8 mouse cellular contexts compared by ENCODE assay signal in the genomic region with DNA sequence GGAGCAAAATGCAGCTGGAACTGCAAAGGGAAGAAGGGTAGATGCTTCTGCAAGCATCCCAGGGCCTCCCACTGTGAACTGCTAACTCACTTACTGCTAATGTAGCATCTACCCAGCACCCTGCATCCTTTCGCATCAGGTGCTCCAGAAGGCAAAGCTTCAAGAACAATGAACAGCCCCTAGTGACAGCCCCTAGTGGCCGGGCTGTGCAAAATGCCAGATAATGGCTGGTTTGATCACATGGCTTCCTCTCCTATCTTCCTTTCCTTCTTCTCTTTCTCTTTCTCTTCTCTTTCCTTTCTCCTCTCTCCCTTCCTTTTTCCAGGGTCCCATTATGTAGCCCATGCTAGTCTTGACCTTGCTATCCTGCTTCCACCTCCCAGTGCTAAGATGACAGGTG. TPM values are rescaled to one million over a fixed set of nuclear protein-coding genes. Genes with fewer than 3 reads are reported as not detected.
A peak's percentile ranks its signal among the peaks of the same experiment; 100 is the strongest.
DNase-seq lines count a peak whose midpoint lies in the region; ATAC-seq and TF ChIP-seq lines count a peak whose summit lies in the region.

No protein-coding gene starts in this region.

- no peak overlapping the region for H3K9ac ChIP-seq in heart, postnatal 0 days (replicated peaks; ENCODE audit: low read depth, low read length)

- no peak overlapping the region for H3K27ac ChIP-seq in heart, postnatal 0 days (ENCODE audit: low read depth)
- no peak overlapping the region for H3K27ac ChIP-seq in heart, embryonic 10.5 days

- no peak overlapping the region for H3K4me3 ChIP-seq in heart, postnatal 0 days (ENCODE audit: low read depth, low read length)
- H3K4me3 ChIP-seq in heart, embryonic 10.5 days: no peak overlapping the region

- ATAC-seq in heart, postnatal 0 days (ENCODE audit: insufficient read depth, low read depth): no peak
- no peak for ATAC-seq in activated CD4-positive, CD25-positive, alpha-beta regulatory T cell, adult 4 months
- ATAC-seq in cerebellum, adult (ENCODE audit: insufficient number of reproducible peaks, low FRiP score, low TSS enrichment): no peak

- no peaks in the 10 kb centered on the region; the same call in 1 of the 2 replicates for H3K9me3 ChIP-seq in heart, postnatal 0 days (replicated peaks; ENCODE audit: control insufficient read depth, low read length)
- no peaks in the 10 kb centered on the region for H3K9me3 ChIP-seq in heart, embryonic 10.5 days

- H3K27me3 ChIP-seq in heart, postnatal 0 days (ENCODE audit: control insufficient read depth, insufficient read depth, low read length): peaks cover 61% of the 10 kb centered on the region
- peaks cover 90% of the 10 kb centered on the region for H3K27me3 ChIP-seq in heart, embryonic 10.5 days (ENCODE audit: insufficient read depth, poor library complexity, severe bottlenecking)

- DNase-seq in heart, postnatal 0 days (ENCODE audit: low spot score): no peak
- no peak for DNase-seq in heart, embryonic 10.5 days (ENCODE audit: low spot score)
- peak; percentile 56 for DNase-seq in 3T3-L1 (ENCODE audit: low read depth, low spot score)
- DNase-seq in NIH3T3 (ENCODE audit: low read depth): peak; percentile 38
- DNase-seq in induced T-regulatory cell, adult 2 months (ENCODE audit: low read depth): peak; percentile 37
- DNase-seq in right cerebral cortex, adult 18-20 months: no peak

- peak; percentile 43 for TF ChIP-seq CTCF in heart, postnatal 0 days (IDR thresholded peaks at IDR 0.05; ENCODE audit: low read depth)

- TF ChIP-seq EP300 in heart, postnatal 0 days (IDR thresholded peaks at IDR 0.05; ENCODE audit: low read depth): no peak

- H3K36me3 ChIP-seq in heart, postnatal 0 days (replicated peaks; ENCODE audit: control insufficient read depth, insufficient read depth, low read length): no peaks in the 10 kb centered on the region
- no peaks in the 10 kb centered on the region for H3K36me3 ChIP-seq in heart, embryonic 10.5 days

- no peaks in the 10 kb centered on the region for H3K4me1 ChIP-seq in heart, postnatal 0 days (ENCODE audit: control insufficient read depth, insufficient read depth)
- H3K4me1 ChIP-seq in heart, embryonic 10.5 days: no peaks in the 10 kb centered on the region

- WGBS in heart, postnatal 0 days: 21% methylated on average over 2 of the region's 2 CpGs
- WGBS in heart, embryonic 10.5 days: 37% methylated on average over 2 of the region's 2 CpGs

- no peak overlapping the region for H3K4me2 ChIP-seq in heart, postnatal 0 days (ENCODE audit: low read depth, low read length)

RNA-seq across cellular contexts. Expression of a gene that starts 48.6 kb away (rescaled TPM):
- 4.5 and 104 TPM in 2 replicates for total RNA-seq in heart, postnatal 0 days (2014; rRNA removed; ENCODE audit: low replicate concordance)
- polyA plus RNA-seq in heart, postnatal 0 days (2015; fragmentation: Nextera tagmentation; extraction: Ambion mirVana): 3.1 and 3.3 TPM in 2 replicates
- 0.23 and 0.70 TPM in 2 replicates for polyA plus RNA-seq in heart, embryonic 10.5 days (2016; fragmentation: Nextera tagmentation; extraction: Ambion mirVana)
- polyA plus RNA-seq in activated CD4-positive, CD25-positive, alpha-beta regulatory T cell, adult 4 months (2017; shearing (Covaris generic)): not detected

Comparison
In these comparisons a context has a peak if more than half of its experiments do, and no peak if none do; other contexts are left out.
1. DNase-seq: peak in 3T3-L1 (single experiment), NIH3T3 (single experiment) and induced T-regulatory cell, adult 2 months (single experiment); none in heart, postnatal 0 days (single experiment), heart, embryonic 10.5 days (single experiment) and right cerebral cortex, adult 18-20 months (single experiment).